Mouse (Mus musculus): ENCODE results near the gene Foxe1.

- TF ChIP-seq POLR2A (IDR thresholded peaks at IDR 0.05; ENCODE audit: low read depth, low read length) (no peak), CTCF (IDR thresholded peaks at IDR 0.05; ENCODE audit: extremely low read depth, insufficient read length, insufficient replicate concordance, low read depth, low read length) (no peak)
Observed at GRCm38 (mm10) chr4:46343596-46344260, at the start of gene Foxe1.

Measured in small intestine, adult 2 months (tissue).